Mouse (Mus musculus) megakaryocyte progenitor cell, adult 5-6 weeks (primary cell): ENCODE data around the gene Pabpn1l. TPM values are rescaled to one million over a fixed set of nuclear protein-coding genes. Genes with fewer than 3 reads are reported as not detected.

Experiments
- ATAC-seq: replicated peaks from 2 replicates; pipeline ENCODE4 v1.8.0; 2016; ENCODE audit warnings: mild to moderate bottlenecking, moderate TSS enrichment, inconsistent platforms; ENCODE audit not compliant: poor library complexity
- total RNA-seq, 2 experiments: library from RNA; stranded (forward) in 1 of 2; stranded (reverse) in 1 of 2; fragments of 157-497, 149-512 nt in 1 of 2; fragments of 200-1000 nt in 1 of 2; gene quantifications; 2 replicates each; pipeline versions ENCODE4 v1.2.3 to v1.2.4; 2015 to 2017

Pabpn1l gene
- total RNA-seq (2015) (0.12 TPM in 1 of 2 replicates, not detected in the other), total RNA-seq (2017) (not detected in 2 replicates)

DNA sequence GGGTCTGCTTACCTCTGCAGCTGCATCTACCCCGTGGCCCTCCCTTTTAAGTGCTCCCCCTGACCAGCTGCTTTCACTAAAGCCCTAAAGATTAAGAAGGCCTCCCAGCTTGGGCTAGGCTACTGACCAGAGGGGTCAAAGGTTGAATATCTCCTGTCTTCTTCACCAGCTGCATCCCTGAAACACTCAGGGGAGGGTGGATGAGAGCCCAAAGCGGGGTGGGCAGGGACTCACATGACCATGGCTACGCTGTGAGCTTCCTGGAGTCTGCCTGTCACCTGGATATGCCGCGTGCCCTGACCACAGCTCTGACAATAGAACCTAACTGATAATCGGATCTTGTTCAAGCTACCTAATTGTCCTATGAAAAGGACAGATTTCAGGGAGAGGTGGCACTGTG, at the start of gene Pabpn1l:
Gene Pabpn1l (minus strand): TSS at position 13 of the 400 bp plus-strand sequence.
- no peak for ATAC-seq

DNA sequence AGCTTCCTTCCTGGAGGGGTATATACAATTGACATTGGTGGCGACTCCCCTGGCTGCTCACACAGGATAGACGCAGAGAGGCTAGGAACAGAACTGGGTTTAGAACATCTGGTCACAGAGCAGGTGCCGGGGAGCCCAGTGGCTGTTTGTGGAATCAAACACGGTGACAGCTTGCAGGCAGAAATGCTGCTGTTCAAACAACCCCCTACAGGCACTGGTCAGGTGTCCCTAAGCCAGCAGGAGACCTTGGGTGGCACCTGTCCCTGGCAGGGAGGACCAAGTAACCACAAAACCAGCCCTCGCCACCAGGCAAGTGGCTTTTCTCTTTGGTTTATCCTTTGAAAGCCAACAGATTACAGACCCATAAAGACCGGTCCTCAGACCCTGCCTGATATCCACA, 49.4 kb upstream of the Pabpn1l start:
- ATAC-seq: no peak

DNA sequence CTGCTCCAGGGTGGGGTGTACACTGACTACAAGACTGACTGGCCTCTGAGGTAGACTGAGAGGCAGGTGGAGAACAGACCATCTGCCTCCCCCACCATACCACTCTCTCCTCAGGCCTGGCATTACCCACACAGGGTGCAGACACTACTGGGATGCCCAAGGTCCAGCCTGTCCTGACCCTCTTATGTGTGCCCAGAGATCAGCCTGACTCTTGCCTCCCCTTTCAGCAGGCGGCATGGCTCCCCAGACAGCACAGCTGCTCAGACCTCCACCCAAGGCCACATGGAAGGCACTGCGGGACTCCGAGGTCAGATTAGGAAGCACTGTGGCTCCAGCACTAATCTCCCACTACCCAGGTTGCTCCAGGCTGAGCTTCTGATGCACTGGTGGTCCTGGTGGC, 48.2 kb upstream of the Pabpn1l start:
- ATAC-seq: no peak

GRCm38 (mm10) chr8:122670001-122670400, 47.5 kb upstream of the Pabpn1l start:
- no peak for ATAC-seq

GRCm38 (mm10) chr8:122669370-122669769, 46.8 kb upstream of the Pabpn1l start:
- ATAC-seq: no peak

DNA sequence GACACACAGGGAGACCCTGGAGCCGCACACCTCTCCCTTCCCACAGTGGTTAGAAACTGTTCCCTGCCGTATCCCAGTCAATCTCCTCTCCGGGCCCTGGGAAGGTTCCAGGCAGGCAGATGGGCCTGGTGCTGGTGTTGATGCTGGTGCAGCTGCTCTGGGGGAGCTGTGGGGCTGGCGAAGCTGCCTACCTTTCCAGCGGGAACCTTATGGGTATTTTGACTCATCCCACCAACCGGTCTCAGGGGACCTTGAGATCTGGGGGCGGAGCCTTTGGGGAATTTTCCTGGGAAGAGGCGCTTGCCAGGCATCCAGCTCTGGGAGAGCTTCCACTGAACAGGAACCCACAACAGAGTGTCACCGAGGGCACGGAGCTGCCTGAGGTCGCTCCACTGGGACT, 45.3 kb upstream of the Pabpn1l start:
- no peak for ATAC-seq

DNA sequence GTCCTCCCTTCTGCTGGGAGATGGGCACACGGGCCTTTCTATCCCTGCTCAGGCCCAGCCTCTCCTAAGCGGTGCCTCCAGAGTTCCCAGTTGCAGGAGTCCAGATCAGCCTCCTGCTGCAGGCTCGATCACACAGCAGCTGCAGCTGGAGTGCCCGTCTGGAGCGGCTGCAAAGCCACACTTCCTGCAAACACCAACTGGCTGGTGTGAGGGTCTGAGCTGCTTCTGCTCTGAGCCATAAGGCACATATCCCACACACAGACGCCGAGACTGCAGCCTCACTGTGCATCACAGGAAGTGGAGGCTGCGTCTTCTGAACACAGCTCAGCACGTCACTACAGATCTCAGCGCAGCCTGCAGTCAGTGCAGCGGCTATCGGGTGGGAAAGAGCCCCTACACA, 44.3 kb upstream of the Pabpn1l start:
- peak; percentile 45 for ATAC-seq

GRCm38 (mm10) chr8:122666338-122666764, 43.8 kb upstream of the Pabpn1l start:
- ATAC-seq: peak; percentile 60

DNA sequence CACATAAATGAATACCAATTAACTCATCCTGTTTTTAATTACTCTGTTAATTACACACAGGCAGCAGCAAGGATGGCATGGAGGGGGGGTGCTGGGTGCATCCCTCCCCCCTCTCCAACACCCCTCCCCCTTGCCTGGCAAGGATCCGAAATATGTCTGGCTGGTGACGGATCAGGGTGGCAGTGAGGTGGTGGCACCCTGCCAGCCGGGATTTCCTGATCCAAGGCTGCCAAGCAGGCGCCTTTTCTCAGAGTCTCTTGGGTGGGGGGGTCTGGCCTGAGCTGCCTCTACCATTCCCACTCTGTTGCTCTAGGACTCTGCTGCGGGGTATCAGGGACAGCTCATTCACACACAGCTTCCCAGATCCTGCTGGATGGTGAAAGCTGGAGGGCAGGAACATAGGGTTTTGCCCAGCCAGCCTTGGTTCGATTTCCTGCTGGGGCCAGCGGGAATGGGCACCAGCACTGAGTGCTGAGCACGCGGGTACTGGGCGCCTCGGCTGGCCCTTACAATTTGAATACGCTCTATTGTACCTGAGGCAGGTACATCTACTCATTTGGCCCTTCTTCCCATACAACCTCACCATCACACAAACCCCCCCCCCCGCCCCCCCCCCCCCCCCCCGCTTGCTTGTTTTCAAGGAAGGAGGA, 43.3 kb upstream of the Pabpn1l start:
- 0 out of 2 replicates have a peak, but pooled peaks have one; percentile 5 for ATAC-seq

DNA sequence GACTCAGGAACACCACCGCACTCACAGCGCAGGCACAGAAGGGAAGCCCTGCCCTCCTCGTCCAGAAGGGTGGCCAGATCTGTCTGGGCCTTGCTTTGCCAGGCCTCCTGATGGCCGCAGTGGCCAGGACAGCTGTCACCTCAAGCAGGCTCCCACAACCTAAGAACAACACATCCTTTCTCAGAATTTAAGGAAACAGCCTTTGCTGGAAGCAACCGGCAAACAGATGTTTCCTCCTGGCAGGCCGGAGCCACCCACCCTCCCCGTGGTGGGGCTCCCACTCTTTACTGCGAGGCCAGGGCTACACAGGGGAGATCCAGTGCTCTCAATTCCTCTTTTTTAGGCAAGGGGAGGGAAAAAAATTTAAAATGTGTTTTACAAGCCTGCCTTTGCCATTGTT, 42.7 kb upstream of the Pabpn1l start:
- peak; percentile 56 for ATAC-seq

DNA sequence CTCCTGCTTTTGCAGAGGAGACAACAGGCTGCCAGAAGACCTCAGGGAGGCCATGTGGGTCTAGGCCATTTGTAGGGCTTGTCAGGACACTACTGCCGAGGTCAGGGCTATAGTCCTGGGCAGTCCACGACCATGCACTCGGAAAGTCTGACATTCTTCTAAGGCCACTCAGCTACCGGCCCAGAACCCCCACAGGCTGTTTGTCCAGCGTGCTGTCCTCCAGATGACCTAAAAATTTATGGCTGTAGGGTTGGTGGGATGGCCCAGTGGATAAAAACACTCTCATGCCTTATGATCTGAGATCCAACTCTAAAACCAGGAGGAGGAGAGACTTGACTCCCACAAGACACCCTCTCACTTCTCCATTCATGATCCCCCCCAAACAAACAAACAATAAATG, 41.1 kb upstream of the Pabpn1l start:
- no peak for ATAC-seq

GRCm38 (mm10) chr8:122663106-122663505, 40.6 kb upstream of the Pabpn1l start:
- no peak for ATAC-seq

DNA sequence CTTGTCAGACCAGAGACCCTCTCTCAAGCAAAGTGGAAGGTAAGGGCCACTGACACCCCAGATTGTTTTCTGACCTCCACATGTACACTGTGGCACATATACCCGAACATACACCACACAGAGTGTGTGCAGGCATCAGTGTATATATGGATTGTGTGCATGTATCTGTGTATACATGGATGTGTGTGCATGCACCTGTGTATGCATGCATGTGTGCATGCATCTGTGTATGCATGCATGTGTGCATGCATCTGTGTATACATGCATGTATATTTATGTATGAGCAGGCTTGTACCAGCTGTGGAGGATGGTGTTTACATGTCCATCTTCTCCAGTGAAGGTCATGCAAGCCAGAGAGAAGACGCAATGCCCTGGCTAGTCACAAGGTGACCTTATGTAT, 39.4 kb upstream of the Pabpn1l start:
- ATAC-seq: no peak

DNA sequence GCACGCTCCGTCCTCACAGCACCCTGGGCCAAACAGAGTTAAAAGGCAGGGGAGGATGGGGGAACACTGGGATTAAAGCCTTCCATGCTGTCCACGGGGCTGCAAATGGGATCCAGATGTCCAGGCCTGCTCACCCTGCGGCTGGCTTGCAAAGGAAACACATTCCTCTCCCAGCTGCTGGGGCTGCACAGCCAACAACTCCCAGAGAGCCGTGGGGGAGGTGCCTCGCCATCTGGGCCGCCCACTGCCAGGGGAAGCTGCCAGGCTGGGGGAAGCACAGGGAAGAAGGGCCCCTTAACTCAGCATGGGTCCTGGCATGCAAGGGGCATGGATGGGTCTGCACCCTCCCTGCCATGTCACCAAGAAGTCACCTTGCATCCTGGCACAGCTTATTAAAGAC, 38.6 kb upstream of the Pabpn1l start:
- no peak for ATAC-seq

DNA sequence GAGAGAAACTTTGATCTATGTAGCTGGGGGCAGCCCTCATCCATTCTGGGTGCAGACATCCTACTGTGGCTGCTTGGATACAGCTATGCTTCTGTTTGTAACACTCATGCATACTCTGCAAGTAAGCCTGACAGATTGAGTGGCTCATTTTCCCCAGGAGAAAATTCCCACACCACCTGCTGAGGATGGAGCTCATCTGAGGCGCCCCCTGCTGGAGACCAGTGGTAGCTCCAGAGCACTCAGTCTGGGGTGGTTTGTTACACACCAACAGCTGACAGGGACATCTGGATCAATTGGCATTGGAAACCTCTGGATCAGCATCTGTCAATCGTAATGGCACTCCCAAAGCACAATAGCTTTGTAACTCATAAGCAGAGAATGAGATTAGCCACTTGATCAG, 37.5 kb upstream of the Pabpn1l start:
- ATAC-seq: no peak

DNA sequence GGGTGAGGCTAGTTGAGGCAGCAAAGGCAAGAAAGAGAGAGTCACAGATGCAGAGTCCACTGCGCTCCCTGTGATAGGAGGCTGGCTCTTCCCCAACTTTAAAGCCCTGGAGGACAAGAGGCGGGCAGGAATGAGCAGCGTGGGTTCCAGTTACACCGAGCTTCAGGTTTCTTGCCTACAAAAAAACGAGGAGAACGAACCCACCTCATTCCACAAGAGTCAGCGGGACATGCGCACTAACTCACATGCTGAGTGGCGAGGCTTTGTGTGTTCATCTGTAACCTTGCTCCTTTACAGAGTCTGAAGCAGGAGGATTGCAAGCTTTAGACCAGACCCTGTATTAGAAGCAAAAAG, 36.2 kb upstream of the Pabpn1l start:
- no peak for ATAC-seq

DNA sequence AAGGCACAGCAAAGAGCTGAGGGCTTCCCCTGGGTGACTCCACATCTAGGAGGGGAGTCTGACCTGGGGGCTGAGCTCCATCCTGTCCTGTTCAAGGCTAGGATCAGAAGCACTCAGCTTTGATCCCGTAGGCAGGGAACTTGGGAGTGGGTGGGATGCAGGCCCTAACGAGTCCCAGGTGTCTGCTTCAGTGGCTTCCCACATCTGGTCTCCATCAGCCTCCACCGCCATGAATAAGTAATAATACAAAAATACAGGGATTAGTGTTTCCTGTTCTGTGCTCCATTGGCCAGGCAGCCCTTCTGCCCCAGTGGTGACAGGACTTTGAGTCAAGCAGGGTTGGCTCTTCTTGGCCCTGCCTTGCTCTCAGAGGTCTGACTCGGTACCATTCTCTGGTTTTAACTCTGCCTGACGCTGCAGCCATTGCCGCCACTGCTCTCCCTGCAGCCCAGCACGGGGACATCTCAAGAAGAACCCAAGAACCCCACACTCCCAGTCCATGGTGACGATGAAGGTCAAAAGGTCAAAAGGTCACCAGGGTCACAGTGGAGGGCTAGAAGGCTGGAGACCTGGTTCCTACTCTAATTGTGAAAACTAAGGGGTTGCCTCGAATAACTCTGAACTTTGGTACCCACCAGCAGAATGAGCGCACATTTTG, 35.7 kb upstream of the Pabpn1l start:
- ATAC-seq: no peak

DNA sequence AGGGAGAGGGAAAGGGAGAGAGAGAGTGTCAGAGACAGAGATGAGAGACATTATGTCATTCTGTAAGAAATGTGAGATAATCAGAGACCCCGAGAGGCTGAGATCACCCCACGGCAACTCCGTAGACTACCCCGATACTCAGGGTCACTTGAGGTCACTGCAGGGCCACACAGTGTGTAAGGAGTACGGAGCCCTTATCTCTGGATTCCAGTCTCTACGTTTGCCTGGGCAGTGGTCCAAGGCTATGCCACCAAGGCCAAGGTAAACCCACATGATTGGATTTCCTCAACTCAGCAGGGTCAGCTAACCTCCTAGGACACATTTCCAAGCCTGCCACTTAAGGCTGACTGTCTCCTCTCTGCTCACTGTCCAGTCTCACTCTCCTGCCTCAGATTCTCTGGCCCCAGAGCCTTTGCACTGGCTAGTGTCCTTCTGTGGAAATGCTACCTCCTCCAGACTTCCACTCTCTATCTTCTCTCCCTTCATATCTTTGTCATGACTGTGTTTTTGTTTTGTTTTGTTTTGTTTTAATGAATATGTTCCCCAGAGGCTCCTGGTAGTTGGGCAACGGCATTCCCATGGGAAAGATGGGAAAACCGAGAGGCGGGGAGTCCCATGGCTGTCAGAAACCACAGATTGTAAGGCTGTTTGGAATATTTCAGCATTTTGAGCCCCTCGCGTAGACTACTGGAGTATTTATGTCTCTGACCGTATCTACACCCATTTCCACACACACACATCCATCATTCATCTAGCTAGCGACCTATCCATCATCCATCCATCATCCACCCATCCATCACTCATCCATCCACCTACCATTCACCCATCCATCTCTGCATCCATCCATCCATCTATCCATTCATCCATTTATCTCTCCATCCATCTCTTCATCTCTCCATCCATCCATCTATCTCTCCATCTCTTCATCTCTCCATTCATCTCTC, 33.8 kb upstream of the Pabpn1l start:
- ATAC-seq: peak; percentile 83

- ATAC-seq: no peak
Observed at GRCm38 (mm10) chr8:122654768-122655167, 32.2 kb upstream of the Pabpn1l start.

DNA sequence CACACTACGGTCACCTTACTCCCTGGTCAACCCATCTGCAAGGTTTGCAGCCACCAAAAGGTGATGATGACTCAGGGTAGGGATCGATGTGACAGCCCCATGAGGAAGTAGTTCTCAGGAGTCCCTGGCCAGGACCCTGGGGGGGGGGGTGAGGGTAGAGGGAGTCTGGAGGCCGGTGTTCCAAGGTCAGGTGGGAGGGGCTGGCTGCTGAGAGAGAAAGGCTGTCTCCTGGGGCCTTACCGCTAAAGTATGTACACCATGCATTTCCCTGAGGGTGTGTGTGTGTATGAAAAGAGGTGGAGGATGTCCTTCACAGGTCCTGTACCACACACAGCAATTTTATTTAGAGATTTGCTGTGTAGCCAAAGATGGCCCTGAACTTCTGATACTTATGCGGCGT, 30.1 kb upstream of the Pabpn1l start:
- ATAC-seq: no peak

DNA sequence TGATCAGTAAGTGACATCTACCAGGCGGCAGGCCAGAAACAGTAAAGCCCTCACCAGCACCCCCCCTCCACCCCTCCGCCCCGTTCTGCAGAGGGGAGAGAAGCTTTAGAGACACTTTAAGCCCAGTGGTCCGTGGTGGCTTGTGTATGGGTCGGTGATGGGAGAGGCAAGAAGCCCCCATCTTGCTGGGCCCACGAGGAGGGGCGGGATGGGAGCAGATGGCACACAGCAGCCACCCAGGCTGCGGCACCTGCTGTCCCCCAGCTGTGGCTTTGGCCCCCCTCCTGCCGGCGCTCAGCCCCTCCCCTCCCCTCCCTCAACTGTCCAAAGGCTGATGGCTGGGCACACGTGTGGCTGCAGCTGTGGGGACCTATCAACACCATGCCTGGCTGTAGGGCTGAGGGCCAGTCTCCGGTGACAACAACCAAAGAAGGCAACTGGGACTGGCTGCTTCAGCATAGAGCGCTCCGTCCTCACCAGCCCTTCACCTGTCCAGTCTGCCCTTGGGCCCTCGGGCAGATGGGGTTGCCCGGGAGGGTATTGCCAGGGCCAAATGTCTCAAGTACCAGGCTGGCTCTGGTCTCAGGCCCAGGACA, 28.9 kb upstream of the Pabpn1l start:
- ATAC-seq: no peak
